Mouse (Mus musculus) kidney, postnatal 0 days (tissue): ENCODE measurements around the gene 9330182O14Rik. TPM values are rescaled to one million over a fixed set of nuclear protein-coding genes. Genes with fewer than 3 reads are reported as not detected.

Experiments
- ATAC-seq: fragments of 200-750 bp; cut with Nextera tagmentation; replicated peaks from 2 replicates; pipeline ENCODE4 v1.8.0; 2017; ENCODE audit warnings: low read depth, moderate number of reproducible peaks, moderate TSS enrichment, moderate library complexity; ENCODE audit not compliant: low FRiP score
- DNase-seq: peaks from one replicate; pipeline ENCODE4 v3.0.0-alpha.2; 2016; ENCODE audit warnings: low spot score
- H3K27ac ChIP-seq: fragments of 300-500 bp; sonication (generic); 2 replicates; pipeline ENCODE4 v1.5.1; 2014; ENCODE audit warnings: mild to moderate bottlenecking
- H3K27me3 ChIP-seq: fragments of 300-500 bp; sonication (generic); 2 replicates; pipeline ENCODE4 v1.6.1; 2014; ENCODE audit warnings: low read length, mixed read lengths; ENCODE audit not compliant: insufficient read depth
- H3K36me3 ChIP-seq: fragments of 300-500 bp; sonication (generic); 2 replicates; pipeline ENCODE4 v1.6.1; 2014; ENCODE audit warnings: low read length, mixed read lengths; ENCODE audit not compliant: insufficient read depth
- H3K4me1 ChIP-seq: fragments of 300-500 bp; sonication (generic); replicated peaks from 2 replicates; pipeline ENCODE4 v1.6.1; 2014; ENCODE audit warnings: antibody characterized with exemption, low read length, mixed read lengths; ENCODE audit not compliant: insufficient read depth
- H3K4me2 ChIP-seq: fragments of 300-500 bp; sonication (generic); 2 replicates; pipeline ENCODE4 v1.6.1; 2014; ENCODE audit warnings: mild to moderate bottlenecking, low read length, moderate library complexity, mixed read lengths
- H3K4me3 ChIP-seq: fragments of 300-500 bp; sonication (generic); replicated peaks from 2 replicates; pipeline ENCODE4 v1.5.1; 2014; ENCODE audit warnings: low read depth, low read length
- H3K9ac ChIP-seq: fragments of 300-500 bp; sonication (generic); 2 replicates; pipeline ENCODE4 v1.6.1; 2014; ENCODE audit warnings: low read depth, low read length
- H3K9me3 ChIP-seq: fragments of 300-500 bp; sonication (generic); replicated peaks from 2 replicates; pipeline ENCODE4 v1.6.1; 2016; ENCODE audit warnings: low read length, inconsistent platforms, mixed read lengths
- CTCF ChIP-seq: IDR thresholded peaks from 2 replicates; pipeline ENCODE4 v1.5.1; 2016; ENCODE audit warnings: antibody characterized with exemption, low read depth, mild to moderate bottlenecking, moderate library complexity
- WGBS: fragments of 180-500 bp; shearing (Covaris S2); extraction: QIAGEN DNeasy Blood & Tissue Kit; methylation state at CpG from one replicate; pipeline ENCODE4 v1.1.7; 2014; 5-methylcytosine and 5-hydroxymethylcytosine counted together
- polyA plus RNA-seq: library from polyadenylated mRNA; unstranded; fragments of >200 nt; fragmentation: Nextera tagmentation; extraction: Ambion mirVana; gene quantifications from 2 replicates; pipeline ENCODE4 v1.2.1, GENCODE M21; 2015

Gene 9330182O14Rik
- polyA plus RNA-seq, 1 experiment from 2014 or later, result not detected

GRCm38 (mm10) chr15:40166560-40167275 is 32.6 kb downstream of the 9330182O14Rik start:
- WGBS, result 22% methylated on average over 9 of the region's 9 CpGs
- Histone ChIP-seq H3K27ac (no peak overlapping the region), H3K27me3 (no peaks in the 10 kb centered on the region), H3K9ac (no peak overlapping the region), H3K9me3 (no peaks in the 10 kb centered on the region), H3K4me1 (peaks cover 9% of the 10 kb centered on the region), H3K4me3 (peak overlapping the region; percentile 23; the same call in 1 of the 2 replicates), H3K36me3 (no peaks in the 10 kb centered on the region), H3K4me2 (peak overlapping the region; percentile 54)
- 0 out of 2 replicates have a peak, but pooled peaks have one; percentile 47 for ATAC-seq
- TF ChIP-seq CTCF, result peak; percentile 87
- peak; percentile 78 for DNase-seq

- Histone ChIP-seq H3K4me2 (peak overlapping the region; percentile 54), H3K27me3 (no peaks in the 10 kb centered on the region), H3K9ac (0 out of 2 replicates have a peak overlapping the region, but pooled peaks have one; percentile 3), H3K27ac (no peak overlapping the region), H3K9me3 (no peaks in the 10 kb centered on the region), H3K36me3 (no peaks in the 10 kb centered on the region), H3K4me1 (peaks cover 9% of the 10 kb centered on the region), H3K4me3 (peak overlapping the region; percentile 23; the same call in 1 of the 2 replicates)
- 26% methylated on average over 26 of the region's 26 CpGs for WGBS
- no peak for TF ChIP-seq CTCF
- DNase-seq (peak; percentile 48), ATAC-seq (no peak; the same call in 1 of the 2 replicates)
These were observed 33.3 kb downstream of the 9330182O14Rik start for GRCm38 (mm10) chr15:40167276-40168139.

- H3K9me3 ChIP-seq, result no peaks in the 10 kb centered on the region
- peaks cover 9% of the 10 kb centered on the region for H3K4me1 ChIP-seq
- WGBS, result 28% methylated on average over 10 of the region's 10 CpGs
- no peaks in the 10 kb centered on the region for H3K36me3 ChIP-seq
- 0 out of 2 replicates have a peak overlapping the region, but pooled peaks have one; percentile 3 for H3K9ac ChIP-seq
- TF ChIP-seq CTCF, result no peak
- no peak overlapping the region for H3K27ac ChIP-seq
- peak overlapping the region; percentile 54 for H3K4me2 ChIP-seq
- H3K4me3 ChIP-seq, result peak overlapping the region; percentile 23; the same call in 1 of the 2 replicates
- DNase-seq, result peak; percentile 52
- ATAC-seq, result no peak
- H3K27me3 ChIP-seq, result no peaks in the 10 kb centered on the region
These were observed 34.0 kb downstream of the 9330182O14Rik start for GRCm38 (mm10) chr15:40168140-40168688.

- Histone ChIP-seq H3K9ac (no peak overlapping the region), H3K4me1 (peaks cover 9% of the 10 kb centered on the region), H3K4me3 (no peak overlapping the region), H3K27me3 (no peaks in the 10 kb centered on the region), H3K36me3 (no peaks in the 10 kb centered on the region), H3K27ac (no peak overlapping the region), H3K9me3 (no peaks in the 10 kb centered on the region), H3K4me2 (no peak overlapping the region)
- DNase-seq (peak; percentile 3), ATAC-seq (no peak)
- no peak for TF ChIP-seq CTCF
- 66% methylated on average over 5 of the region's 5 CpGs for WGBS
These were observed 34.9 kb downstream of the 9330182O14Rik start for GRCm38 (mm10) chr15:40169061-40169460.

- Histone ChIP-seq H3K27me3 (no peaks in the 10 kb centered on the region), H3K4me3 (no peak overlapping the region), H3K4me1 (peaks cover 9% of the 10 kb centered on the region), H3K9me3 (no peaks in the 10 kb centered on the region), H3K4me2 (no peak overlapping the region), H3K36me3 (no peaks in the 10 kb centered on the region), H3K27ac (no peak overlapping the region), H3K9ac (no peak overlapping the region)
- DNase-seq (peak; percentile 29), ATAC-seq (peak; percentile 33; the same call in 1 of the 2 replicates)
- WGBS, result 55% methylated on average over 13 of the region's 13 CpGs
- TF ChIP-seq CTCF, result no peak
These were observed 35.5 kb downstream of the 9330182O14Rik start for GRCm38 (mm10) chr15:40169705-40170104.

- H3K9me3 ChIP-seq, result no peaks in the 10 kb centered on the region
- DNase-seq (peak; percentile 41), ATAC-seq (no peak)
- 13% methylated on average over 2 of the region's 2 CpGs for WGBS
- H3K4me3 ChIP-seq, result no peak overlapping the region
- H3K4me2 ChIP-seq, result no peak overlapping the region
- no peaks in the 10 kb centered on the region for H3K4me1 ChIP-seq
- no peaks in the 10 kb centered on the region for H3K27me3 ChIP-seq
- H3K9ac ChIP-seq, result no peak overlapping the region
- TF ChIP-seq CTCF, result no peak
- H3K36me3 ChIP-seq, result no peaks in the 10 kb centered on the region
- H3K27ac ChIP-seq, result no peak overlapping the region
These were observed 45.3 kb downstream of the 9330182O14Rik start for GRCm38 (mm10) chr15:40179423-40179822.
